Mouse (Mus musculus): Measurements from ENCODE around the gene Gm20388.
"Not testable (repeated sequence)": the region's sequence is repeated elsewhere in the genome, so short reads cannot be mapped to it uniquely, and the experiment has no call there.

Gene Gm20388

DNA sequence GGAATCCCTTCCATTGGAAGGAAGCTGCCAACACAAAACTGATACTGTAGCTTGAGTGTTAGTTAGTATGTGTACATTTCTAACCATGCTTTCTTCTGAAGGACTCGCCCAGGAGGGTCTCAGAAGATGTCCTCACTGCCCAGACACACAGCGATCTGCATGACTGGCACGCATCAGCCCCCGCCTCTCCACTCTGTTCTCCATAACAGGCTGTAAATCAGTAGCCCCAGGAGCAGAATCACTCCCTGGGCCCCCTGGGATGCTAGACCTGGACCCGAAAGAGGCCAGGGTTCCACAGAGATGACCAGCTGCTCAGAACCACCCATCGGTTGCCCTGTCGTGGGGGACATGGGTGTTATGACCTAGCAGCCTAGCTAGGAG is 3881.2 kb downstream of the Gm20388 start:
- DNase-seq = no peak

DNA sequence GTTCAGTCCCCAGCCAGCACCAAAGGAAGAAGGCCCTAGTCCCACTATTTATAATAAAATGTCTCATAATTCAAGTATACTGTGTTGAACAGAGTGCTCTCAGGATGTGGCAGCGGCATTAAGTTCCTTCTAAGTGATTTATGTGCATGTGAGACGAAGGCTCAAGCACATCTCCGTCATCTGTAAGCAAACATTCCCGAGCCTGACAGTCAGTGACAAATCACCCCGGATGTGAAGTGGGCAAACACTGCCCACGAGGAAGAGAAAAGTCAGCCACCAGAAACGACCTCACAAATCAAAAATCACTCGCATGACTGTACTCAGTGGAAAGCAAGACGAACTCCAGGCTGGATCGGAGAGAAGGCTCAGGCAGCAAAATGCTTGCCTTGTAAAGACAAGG is 3883.3 kb downstream of the Gm20388 start:
- no peak for DNase-seq

DNA sequence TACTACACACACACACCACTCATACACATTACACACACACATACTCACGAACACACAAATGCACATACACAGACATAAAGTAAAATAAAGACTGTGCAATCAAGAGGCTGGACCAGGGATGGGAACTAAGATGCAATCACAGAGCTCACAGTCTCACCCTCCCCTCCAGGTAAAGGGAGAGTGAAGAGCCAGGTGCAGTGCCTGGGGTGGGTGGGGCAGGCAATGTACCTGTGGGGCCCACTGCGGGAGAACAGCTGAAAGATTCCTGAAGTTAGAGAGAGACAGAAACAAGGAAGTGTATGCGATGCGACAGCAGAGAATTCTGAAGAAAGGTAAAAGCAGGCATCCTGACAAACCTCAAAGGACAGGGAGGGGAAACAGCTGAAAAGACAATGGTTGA is 3884.1 kb downstream of the Gm20388 start:
- no peak for DNase-seq

DNA sequence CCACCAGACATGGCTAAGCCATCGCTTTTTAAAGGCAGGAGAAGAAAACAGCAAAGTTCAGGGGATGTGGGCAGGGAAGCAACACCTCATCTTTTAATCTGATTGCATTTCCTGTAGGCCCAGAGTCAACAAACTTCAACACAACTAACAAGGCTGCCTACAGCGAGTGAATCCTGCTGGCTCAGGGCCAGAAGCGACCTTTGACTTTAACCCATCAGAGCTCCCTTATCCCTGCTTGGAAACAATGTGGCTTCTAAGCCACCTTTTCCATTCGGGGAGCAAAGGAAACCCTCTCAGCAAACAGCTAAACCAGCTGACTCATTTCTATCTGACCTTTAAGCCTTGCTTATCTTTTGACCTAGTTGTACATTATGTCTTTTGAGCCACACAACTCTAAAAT is 3886.1 kb downstream of the Gm20388 start:
- peak in 1 of 2 experiments; percentile 49 for DNase-seq

DNA sequence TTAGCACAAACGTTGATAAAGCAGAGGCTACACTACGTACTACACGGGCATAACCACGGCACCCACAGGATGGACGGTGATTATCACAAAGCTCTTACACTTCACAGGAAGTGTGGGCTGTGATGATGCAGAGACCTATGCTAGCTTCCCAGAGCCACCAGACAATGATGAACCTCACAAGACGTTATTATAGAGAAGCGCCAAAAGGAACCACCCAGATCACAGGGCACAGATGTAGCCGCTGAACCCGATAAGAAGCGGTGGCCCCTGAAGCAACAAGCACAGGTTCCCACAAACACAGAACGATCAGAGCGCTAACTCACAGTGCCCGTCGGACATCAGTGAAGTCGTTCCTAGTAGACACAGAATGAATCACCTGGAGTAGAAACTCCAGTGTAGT is 3887.3 kb downstream of the Gm20388 start:
- DNase-seq = no peak

DNA sequence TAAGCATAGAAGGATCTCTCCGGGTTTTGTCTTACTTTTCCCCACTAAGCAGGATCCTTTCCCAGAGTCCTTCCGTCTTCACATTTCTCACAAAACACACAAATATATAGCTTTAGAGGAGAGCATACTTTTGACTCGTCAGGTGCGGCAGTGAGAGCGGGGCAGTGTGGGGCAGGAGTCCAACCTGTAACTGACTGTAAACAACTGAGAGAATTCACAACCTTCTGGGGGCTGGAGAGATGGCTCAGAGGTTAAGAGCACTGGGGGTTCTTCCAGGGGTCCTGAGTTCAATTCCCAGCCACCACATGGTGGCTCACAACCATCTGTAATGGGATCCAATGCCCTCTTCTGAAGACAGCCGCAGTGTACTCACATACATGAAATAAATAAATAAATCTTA is 3888.8 kb downstream of the Gm20388 start:
- no peak for DNase-seq

DNA sequence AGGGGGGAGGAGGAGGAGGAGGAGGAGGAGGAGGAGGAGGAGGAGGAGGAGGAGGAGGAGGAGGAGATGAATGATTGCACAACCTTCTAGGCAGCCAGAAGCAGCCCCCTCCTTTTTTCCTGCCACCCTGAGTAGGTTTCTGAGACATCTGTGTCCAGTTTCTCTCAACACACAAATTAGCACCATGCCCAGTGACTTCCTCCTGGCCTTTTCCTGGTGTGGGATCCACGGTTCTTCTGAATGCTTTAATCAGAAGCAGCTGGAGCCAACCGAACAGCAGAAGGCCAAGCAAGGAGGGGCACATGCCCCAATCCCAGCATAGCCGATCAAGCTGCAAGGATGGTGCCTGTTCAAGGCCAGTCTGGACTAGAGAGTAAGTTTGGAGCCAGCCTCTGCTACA is 3889.2 kb downstream of the Gm20388 start:
- no peak for DNase-seq

DNA sequence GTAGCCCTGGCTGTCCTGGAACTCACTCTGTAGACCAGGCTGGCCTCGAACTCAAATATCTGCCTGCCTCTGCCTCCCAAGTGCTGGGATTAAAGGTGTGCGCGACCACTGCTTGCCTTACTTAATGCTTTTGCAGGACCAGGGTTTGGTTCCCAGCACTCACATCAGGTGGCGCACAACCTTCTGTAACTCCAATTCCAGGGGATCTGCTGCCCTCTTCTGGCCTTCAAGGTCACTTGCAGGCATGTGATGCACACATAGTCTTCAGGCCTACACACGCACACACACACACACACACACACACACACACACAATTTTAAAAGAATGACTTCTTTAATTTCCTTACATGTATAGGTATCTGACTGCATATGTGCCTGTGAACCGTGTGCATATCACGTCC is 3890.2 kb downstream of the Gm20388 start:
- DNase-seq = no peak

DNA sequence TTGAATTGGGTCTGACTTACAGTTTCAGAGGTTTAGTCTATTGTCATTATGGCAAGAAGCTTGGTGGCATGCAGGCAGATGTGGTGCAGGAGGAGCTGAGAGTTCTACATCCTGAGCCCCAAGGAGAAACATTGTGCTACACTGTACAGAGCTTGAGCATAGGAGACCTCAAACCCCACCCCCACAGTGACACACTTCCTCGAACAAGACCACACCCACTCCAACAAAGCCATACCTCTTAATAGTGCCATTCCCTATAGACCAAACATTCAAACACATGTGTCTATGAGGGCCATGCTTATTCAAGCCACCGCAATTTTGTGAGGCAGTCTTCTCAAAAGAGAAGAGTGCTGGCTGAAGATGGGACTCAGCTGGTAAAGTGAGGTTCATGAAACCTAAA is 3890.9 kb downstream of the Gm20388 start:
- DNase-seq = no peak

DNA sequence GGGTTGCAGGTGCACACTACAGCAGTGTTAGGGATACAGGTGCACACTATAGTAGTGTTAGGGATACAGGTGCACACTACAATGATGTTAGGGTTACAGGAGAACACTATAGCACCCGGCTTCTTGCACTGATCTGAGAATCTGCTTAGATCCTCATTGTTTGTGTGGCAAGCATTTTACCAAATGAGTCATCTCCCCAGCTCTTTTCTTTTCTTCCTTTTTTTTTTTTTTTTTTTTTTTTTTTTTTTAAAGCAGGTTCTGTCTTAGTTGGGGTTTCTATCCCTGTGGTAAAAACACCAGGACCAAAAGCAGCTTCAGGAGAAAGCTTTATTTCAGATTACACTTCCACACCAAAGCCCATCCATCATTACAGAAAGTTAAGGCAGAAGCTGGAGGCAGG is 3893.0 kb downstream of the Gm20388 start:
- DNase-seq = no peak

DNA sequence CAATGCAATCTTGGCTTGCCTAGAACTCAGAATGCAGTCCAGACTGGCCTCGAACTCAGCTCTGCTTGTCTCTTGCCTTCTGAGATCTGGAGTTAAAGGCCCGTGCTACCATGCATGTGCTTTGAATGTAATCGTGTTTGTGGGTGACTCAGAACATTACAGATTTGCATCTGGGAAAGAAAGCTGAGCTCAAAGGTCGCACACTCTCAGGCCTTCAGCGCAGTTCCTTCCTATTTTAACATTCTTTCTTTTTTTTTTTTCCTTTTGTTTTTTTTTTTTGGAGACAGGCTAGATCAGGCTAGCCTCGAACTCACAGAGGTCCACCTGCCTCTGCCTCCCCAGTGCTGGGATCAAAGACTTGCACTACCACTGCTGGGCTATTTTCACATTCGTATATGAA is 3893.9 kb downstream of the Gm20388 start:
- no peak for DNase-seq

DNA sequence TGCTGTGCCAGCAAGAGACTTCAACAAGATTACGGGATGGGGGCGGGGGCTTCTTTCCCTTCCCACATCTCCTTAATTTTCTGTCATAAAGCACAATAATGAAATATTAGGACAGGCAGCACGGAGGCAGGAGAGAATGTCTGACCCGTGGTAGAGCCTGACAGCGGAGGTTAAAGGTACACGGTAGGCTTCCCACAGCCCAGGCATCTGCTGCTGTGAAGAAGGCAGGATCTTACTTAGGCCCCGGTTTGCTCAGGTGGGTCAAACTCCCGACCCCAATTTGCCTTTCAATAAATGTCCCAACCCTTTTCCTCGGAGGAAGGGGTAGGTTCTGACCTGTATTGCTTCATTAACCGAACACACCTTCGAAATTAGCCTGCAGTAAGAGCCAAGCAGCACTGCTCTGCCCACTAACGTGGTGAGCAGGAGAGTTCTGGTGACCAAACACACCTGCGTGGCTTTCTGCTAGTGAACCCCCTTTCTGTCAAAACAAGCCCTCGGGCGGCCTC is 3894.6 kb downstream of the Gm20388 start:
- DNase-seq = no peak

DNA sequence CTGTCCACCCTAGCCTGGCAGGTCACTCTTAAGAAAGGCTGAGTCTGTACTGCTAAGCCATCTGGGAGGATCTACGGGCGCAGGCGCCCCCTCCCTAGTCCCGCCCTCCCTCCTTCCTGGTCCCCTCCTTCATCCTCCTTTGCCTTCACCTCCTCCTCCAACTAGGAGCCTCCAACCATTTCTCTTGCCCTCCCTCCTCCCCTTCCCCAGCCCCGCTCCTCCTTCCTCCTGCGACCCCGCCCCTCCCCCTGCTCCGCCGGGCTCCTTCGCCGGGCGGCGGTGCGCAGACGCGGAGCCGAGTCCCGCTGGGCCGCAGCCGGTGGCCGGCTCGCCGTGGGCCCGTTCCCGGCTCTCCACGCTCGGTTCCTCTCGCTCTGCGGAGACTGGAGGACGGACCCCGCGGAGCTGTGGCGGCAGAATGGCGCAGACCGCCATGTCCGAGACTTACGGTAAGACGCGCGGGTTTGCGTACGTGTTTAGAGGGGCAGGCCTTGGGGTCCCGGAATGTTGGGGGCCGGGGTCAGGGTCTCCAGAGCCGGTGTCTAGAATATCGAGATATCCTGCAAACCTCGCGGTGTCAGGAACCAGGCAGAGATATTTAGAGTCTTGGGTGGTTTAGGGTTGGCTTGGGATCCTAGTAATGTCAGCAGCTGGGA is 3895.2 kb downstream of the Gm20388 start, which contains the start of gene Rab4a:
Gene Rab4a, plus strand, starts transcription at position 268 of the 656 bp plus-strand sequence.
- DNase-seq = peak; percentile 87 to 89

DNA sequence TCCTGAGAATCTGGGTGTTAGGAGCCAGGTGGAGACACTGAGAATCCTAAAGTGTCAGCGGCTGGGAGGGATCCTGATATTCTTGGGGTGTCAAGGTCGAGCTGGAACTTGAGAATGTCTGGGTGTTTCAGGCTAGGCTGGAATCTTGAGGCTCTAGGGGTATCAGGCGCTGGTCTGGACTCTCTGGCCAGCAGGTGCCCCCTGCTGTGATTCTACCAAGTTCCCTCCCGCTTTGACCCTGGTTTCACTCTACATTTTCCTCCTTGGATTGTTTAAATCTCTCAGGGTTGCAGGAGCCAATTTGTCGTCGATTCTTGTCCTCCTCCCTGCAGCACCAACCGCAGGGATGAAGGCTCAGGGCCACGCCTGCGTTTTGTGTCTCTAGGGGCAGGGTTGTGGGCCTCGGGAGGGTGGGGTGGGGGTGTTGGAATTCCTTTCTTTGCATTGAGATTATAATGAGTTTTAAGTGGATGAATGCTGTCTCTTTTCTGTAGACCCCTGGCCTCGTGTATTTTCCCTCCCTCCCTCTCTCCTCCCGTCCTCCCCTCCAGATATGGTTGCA is 3895.8 kb downstream of the Gm20388 start:
- DNase-seq = no peak

DNA sequence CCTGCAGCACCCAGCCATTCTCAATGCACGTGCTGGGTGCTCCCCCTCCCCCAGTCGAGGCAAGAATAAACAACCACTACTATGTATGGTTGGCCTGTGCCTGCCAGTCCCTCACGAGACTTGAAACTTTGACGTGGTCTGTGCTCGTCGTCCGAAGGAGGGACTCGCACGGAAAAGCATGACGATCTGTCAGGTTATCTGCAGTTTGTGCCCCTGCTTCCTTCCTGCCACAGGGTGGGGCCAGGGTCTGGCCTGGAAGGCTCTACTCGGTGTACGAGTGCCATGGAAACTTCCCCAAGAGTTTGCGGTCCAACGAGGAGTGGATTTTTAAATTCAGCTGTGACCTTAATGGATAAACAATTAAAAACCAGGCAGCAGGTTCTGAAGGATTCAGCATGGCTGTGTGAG is 3896.4 kb downstream of the Gm20388 start:
- DNase-seq = peak; percentile 52 to 54

DNA sequence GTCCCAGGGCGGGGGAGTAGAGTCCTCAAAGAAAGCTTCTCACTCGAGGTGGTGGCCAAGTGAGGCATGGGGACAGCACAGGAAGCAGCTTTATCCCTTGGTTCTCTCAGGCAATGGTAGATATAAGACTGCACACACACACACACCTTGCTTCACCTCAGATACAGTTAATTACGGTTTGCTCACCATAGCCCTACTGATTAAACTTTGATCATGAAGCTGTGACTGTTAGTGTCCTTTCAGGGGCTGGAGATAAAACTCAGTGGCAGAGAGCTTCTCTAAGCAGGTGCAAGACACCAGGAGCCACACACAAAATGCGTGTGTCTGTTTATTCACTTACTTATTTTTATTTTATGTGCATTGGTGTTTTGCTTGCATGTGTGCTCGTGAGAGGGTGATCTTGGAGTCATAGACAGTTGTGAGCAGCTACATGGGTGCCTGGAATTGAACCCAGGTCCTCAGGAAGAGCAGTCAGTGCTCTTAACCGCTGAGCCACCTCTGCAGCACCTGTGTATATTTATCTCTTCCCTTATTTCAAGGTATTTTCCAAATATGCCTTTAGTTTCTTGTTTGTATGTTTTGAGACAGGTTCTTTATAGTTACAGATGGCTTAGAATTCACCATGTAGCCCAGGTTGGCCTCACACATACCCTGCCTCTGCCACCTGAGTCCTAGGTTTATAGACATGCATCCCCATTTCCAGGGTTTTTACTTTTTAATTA is 3897.4 kb downstream of the Gm20388 start:
- no peak for DNase-seq

DNA sequence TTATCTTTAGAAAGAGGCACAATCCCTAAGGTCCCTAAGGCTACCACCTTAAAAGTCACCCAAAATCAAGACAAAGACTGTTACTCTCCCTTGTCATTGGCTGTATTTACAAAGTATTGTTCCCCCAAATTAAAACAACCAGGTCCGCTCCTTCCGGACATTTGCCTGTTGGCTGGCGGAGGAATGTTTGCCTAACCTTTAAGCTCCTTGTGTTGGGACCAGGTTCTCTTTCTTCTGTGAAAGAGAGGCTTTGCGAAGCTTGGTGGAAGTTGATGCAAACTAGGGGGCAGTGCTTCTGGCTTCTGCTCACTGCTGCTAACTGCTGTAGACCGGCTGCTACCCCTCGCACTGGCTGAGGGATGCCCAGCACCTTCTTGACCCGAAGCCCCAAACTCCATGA is 3898.0 kb downstream of the Gm20388 start:
- DNase-seq = no peak

DNA sequence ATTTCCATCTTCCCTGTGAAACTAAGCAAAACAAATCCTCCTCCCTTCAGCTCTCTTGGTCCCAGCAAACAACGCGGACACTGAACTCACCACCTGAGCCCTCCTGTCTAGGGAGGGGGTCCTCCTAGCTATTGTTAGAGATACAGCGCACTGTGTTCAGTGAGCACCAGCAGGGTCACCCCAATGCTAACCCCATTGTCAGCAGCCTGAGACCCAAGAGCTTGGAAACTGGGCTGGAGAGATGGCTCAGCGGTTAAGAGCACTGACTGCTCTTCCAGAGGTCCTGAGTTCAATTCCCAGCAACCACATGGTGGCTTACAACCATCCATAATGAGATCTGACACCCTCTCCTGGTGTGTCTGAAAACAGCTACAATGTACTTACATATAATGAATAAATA is 3898.7 kb downstream of the Gm20388 start:
- DNase-seq = not testable (repeated sequence)

DNA sequence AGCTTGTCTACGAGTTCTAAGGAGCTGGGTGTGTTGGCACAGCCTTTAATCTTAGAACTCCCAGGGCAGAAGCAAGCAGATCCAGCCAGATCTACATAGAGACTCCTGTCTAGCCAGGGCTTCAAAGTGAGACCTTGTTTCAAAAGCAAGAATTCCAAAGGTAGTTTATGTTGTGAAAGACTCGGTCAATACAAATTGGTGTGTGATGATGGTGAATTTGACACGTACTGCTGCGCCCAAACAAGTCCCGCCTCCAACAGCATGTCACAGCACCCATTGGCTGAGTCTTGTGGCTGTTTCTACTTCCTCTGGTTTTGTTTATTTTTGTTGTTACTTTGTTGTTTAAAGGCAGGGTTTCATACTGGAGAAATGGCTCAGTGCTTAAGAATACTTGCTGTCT is 3901.6 kb downstream of the Gm20388 start:
- no peak for DNase-seq

DNA sequence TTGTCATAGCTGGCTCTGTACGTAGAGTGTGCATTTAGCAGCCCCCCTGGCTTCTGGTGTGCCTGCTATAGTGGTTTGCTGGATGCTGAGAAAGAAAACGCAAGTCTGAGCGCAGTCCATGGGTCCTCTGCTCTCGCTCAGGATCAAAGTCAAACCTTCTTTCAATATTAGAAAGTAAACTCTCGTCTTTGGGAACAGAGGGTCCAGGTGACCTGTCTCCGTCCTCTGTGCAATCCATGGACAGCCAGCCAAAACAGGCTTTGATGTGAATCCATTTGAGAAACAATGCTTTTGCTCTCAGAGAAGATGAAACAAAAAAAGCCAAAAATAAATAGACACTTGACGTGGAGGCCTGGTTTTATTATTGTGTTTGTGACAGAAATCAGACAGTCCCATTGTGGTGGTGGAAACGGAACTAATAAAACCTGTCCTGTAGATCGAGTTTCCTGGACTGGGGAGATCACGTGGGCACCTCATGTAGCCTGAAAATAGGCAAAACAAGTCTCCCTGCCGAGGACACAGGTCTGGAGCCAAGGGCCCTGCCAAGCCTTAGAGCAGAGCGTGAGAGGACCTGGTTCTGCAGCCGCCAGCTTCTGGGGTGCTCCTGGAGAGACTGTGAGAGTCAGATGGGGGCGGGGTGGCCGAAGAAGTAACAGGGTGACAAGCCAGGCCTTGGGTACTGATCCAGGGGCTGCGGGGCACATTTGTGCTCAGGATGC is 3902.7 kb downstream of the Gm20388 start:
- peak; percentile 50 to 58 for DNase-seq

DNA sequence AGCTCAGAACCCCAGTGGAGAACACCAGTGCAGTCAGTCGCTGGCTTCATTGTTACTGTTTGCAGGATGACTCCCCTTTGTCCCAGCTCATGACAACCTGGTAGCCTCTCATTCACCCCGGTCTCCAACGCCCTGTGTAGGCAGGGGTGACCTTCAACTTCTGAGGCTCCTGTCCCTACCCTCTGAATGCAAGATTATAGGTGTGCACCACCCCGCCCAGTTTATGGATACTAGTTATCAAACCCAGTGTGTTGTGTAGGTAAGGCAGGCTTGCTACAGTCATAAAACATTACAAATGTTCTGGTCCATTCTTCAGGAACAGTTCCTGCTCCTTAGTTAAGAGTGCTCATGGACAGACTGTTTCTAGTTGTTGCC is 3903.2 kb downstream of the Gm20388 start:
- DNase-seq = no peak

DNA sequence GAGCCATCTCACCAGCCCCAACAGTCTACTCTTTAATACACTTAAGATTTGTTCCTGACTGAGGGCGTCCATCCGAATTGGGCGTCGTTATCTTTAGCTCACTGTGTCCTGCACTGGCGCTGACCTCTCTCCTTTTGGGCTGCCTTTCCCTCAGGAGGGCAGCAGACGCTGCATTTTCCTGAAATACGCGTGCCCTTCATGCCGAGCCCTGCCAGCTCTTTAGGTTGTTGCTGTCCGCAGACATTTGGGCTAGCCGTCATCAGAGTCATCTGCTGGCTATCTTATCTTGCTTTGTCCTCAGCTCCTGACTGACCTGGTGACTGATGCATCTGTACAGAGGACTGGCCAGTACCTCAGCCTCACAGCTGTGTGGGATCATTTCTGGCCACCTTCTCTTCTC is 3904.7 kb downstream of the Gm20388 start:
- no peak for DNase-seq

DNA sequence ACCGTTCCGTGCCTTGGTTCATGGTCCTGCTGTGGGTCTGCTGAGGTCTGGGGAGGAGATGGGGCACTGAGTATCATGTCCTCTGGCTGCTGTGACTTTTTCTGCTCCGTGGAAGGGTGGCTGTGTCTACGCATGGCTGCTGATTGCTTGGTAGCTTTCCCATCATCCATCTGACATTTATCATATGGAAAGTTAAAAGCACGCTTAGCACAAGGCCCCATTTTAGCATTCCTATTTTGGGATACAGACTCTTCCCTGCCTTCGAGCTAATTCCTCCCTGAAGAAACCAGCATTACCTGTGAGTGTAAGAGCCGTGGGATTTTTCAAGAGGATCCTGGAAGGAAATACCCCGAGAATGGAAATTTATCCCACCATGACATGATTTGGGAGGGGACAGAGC is 3906.3 kb downstream of the Gm20388 start:
- no peak for DNase-seq

DNA sequence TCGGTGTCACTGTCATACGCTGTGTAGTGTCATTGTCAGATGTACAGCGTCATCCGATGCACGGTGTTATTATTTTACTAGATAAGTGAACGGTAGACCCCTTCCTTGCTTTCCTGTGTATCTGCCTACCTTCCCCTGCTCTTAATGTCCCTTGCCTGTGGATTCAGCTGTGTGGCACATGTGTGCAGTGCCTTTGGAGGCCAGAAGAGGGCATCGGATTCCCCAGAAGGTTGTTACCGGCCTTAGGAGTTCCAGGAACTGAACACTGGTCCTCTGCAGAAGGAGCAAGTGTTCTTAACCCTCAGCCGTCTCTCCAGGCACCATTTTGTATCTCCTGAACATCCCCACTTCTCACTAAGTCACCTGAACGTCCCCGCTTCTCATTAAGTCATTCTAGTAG is 3907.1 kb downstream of the Gm20388 start:
- DNase-seq = no peak

All from kidney, adult 8-10 months (tissue).